Mouse (Mus musculus) CH12.LX (cell line): ENCODE data around the gene Ugt1a6b. TPM values are rescaled to one million over a fixed set of nuclear protein-coding genes. Genes with fewer than 3 reads are reported as not detected.

Experiments used
- DNase-seq: peaks from one replicate; pipeline ENCODE4 v3.0.0-alpha.2; 2013; ENCODE audit errors: extremely low read depth
- H3K27ac ChIP-seq: 2 replicates; pipeline ENCODE4 v1.5.1; 2012; ENCODE audit warnings: low read depth, mild to moderate bottlenecking, control low read depth, moderate library complexity; ENCODE audit not compliant: insufficient read depth
- H3K27me3 ChIP-seq: replicated peaks from 2 replicates; pipeline ENCODE3; 2012; ENCODE audit warnings: inconsistent platforms
- H3K36me3 ChIP-seq, 2 experiments: replicated peaks in 1 of 2; 2 replicates each; pipeline versions ENCODE3 to v1.6.1; 2012; ENCODE audit warnings: inconsistent platforms in 1 of 2, low read length in 1 of 2, mild to moderate bottlenecking in 1 of 2, mixed read lengths in 1 of 2, moderate library complexity in 1 of 2; ENCODE audit not compliant: control insufficient read depth in 1 of 2, insufficient read depth in 1 of 2
- H3K4me1 ChIP-seq, 2 experiments: 2 replicates each; pipeline ENCODE4 v1.6.1; 2012; ENCODE audit warnings: inconsistent platforms in 1 of 2, moderate library complexity in 1 of 2; ENCODE audit not compliant: insufficient read depth in 2 of 2, control insufficient read depth in 1 of 2
- H3K4me2 ChIP-seq: 2 replicates; pipeline ENCODE4 v1.6.1; 2012; ENCODE audit warnings: low read depth, mild to moderate bottlenecking, control low read depth; ENCODE audit not compliant: poor library complexity, insufficient read depth, severe bottlenecking
- H3K4me3 ChIP-seq, 3 experiments: fragments of 150-350 bp in 1 of 3; sonication (generic) in 1 of 3; replicated peaks in 1 of 3; 2 replicates each; pipeline versions ENCODE3 to v1.5.1; 2011 to 2012; ENCODE audit warnings: low read depth in 2 of 3, low read length in 2 of 3, mild to moderate bottlenecking in 2 of 3, moderate library complexity in 2 of 3, control low read depth in 1 of 3, improper control_type of control experiment in 1 of 3, inconsistent platforms in 1 of 3, mixed read lengths in 1 of 3; ENCODE audit not compliant: poor library complexity in 1 of 3
- H3K79me2 ChIP-seq: replicated peaks from 2 replicates; pipeline ENCODE4 v1.6.1; 2012; ENCODE audit warnings: mild to moderate bottlenecking, moderate library complexity; ENCODE audit not compliant: control insufficient read depth, poor library complexity, insufficient read depth, severe bottlenecking; ENCODE audit errors: extremely low read depth
- H3K9ac ChIP-seq: 2 replicates; pipeline ENCODE4 v1.6.1; 2012; ENCODE audit warnings: low read depth, mild to moderate bottlenecking, control low read depth, moderate library complexity; ENCODE audit not compliant: insufficient read depth
- H3K9me3 ChIP-seq: replicated peaks from 2 replicates; pipeline ENCODE3; 2012; ENCODE audit warnings: low read length, inconsistent platforms, mixed read lengths
- BHLHE40 ChIP-seq: IDR thresholded peaks from 2 replicates; pipeline ENCODE4 v1.6.1; 2011; ENCODE audit warnings: mild to moderate bottlenecking, low read depth, low read length, improper control_type of control experiment
- CHD2 ChIP-seq: IDR thresholded peaks from 2 replicates; pipeline ENCODE4 v1.6.1; 2011; ENCODE audit warnings: low read length, improper control_type of control experiment
- CTCF ChIP-seq, 2 experiments: IDR thresholded peaks in 1 of 2; conservative IDR thresholded peaks in 1 of 2; 2 replicates each; pipeline ENCODE4 v1.5.1; 2011 to 2012; ENCODE audit warnings: low read depth in 2 of 2, low read length in 2 of 2, improper control_type of control experiment in 1 of 2, inconsistent platforms in 1 of 2, mild to moderate bottlenecking in 1 of 2, moderate library complexity in 1 of 2
- E2F4 ChIP-seq: IDR thresholded peaks from 2 replicates; pipeline ENCODE4 v1.6.1; 2011; ENCODE audit warnings: low read depth, low read length, improper control_type of control experiment; ENCODE audit not compliant: insufficient replicate concordance
- EP300 ChIP-seq: IDR thresholded peaks from 2 replicates; pipeline ENCODE4 v1.6.1; 2011; ENCODE audit warnings: low read length, improper control_type of control experiment
- ETS1 ChIP-seq: conservative IDR thresholded peaks from 2 replicates; pipeline ENCODE4 v1.6.1; 2012; ENCODE audit warnings: low read depth, mild to moderate bottlenecking, inconsistent platforms, low read length, improper control_type of control experiment, moderate library complexity
- GABPA ChIP-seq: IDR thresholded peaks from 2 replicates; pipeline ENCODE4 v1.6.1; 2012; ENCODE audit warnings: low read depth, low read length, improper control_type of control experiment, inconsistent platforms; ENCODE audit not compliant: insufficient replicate concordance
- HCFC1 ChIP-seq: IDR thresholded peaks from 2 replicates; pipeline ENCODE4 v1.6.1; 2012; ENCODE audit warnings: low read depth, mild to moderate bottlenecking, inconsistent platforms, low read length, improper control_type of control experiment
- JUN ChIP-seq: IDR thresholded peaks from 2 replicates; pipeline ENCODE4 v1.6.1; 2011; ENCODE audit warnings: low read depth, mild to moderate bottlenecking, low read length, improper control_type of control experiment, moderate library complexity; ENCODE audit not compliant: insufficient read depth
- KAT2A ChIP-seq: IDR thresholded peaks from 2 replicates; pipeline ENCODE4 v1.6.1; 2012; ENCODE audit warnings: low read length, improper control_type of control experiment, inconsistent platforms; ENCODE audit not compliant: insufficient replicate concordance
- MAFK ChIP-seq: IDR thresholded peaks from 2 replicates; pipeline ENCODE4 v1.6.1; 2011; ENCODE audit warnings: low read length, improper control_type of control experiment; ENCODE audit not compliant: insufficient replicate concordance
- MAZ ChIP-seq: IDR thresholded peaks from 2 replicates; pipeline ENCODE4 v1.6.1; 2012; ENCODE audit warnings: low read depth, mild to moderate bottlenecking, inconsistent platforms, low read length, improper control_type of control experiment, moderate library complexity
- NELFE ChIP-seq: IDR thresholded peaks from 2 replicates; pipeline ENCODE4 v1.6.1; 2011; ENCODE audit warnings: low read depth, low read length, improper control_type of control experiment
- NRF1 ChIP-seq: IDR thresholded peaks from 2 replicates; pipeline ENCODE4 v1.6.1; 2014; ENCODE audit warnings: low read depth, mild to moderate bottlenecking, inconsistent platforms, low read length, improper control_type of control experiment, moderate library complexity
- PAX5 ChIP-seq: IDR thresholded peaks from 2 replicates; pipeline ENCODE4 v1.6.1; 2012; ENCODE audit warnings: low read length, inconsistent platforms, mixed read lengths
- POLR2A ChIP-seq: IDR thresholded peaks from 2 replicates; pipeline ENCODE4 v1.6.1; 2011; ENCODE audit warnings: low read depth, mild to moderate bottlenecking, improper control_type of control experiment, low read length
- POLR2AphosphoS2 ChIP-seq: IDR thresholded peaks from 2 replicates; pipeline ENCODE4 v1.6.1; 2011; ENCODE audit warnings: low read depth, low read length, improper control_type of control experiment
- RAD21 ChIP-seq: IDR thresholded peaks from 2 replicates; pipeline ENCODE4 v1.6.1; 2011; ENCODE audit warnings: low read depth, mild to moderate bottlenecking, low read length, improper control_type of control experiment, moderate library complexity
- RCOR1 ChIP-seq: conservative IDR thresholded peaks from 2 replicates; pipeline ENCODE4 v1.6.1; 2012; ENCODE audit warnings: low read depth, mild to moderate bottlenecking, inconsistent platforms, low read length, improper control_type of control experiment
- TCF12 ChIP-seq: IDR thresholded peaks from 2 replicates; pipeline ENCODE4 v1.6.1; 2014; ENCODE audit warnings: low read depth, mild to moderate bottlenecking, inconsistent platforms, low read length, improper control_type of control experiment
- USF1 ChIP-seq: IDR thresholded peaks from 2 replicates; pipeline ENCODE4 v1.6.1; 2014; ENCODE audit warnings: low read depth, mild to moderate bottlenecking, inconsistent platforms, low read length, improper control_type of control experiment
- USF2 ChIP-seq: conservative IDR thresholded peaks from 2 replicates; pipeline ENCODE4 v1.6.1; 2011; ENCODE audit warnings: low read depth, low read length, improper control_type of control experiment
- ZC3H11A ChIP-seq: IDR thresholded peaks from 2 replicates; pipeline ENCODE4 v1.6.1; 2012; ENCODE audit warnings: low read depth, mild to moderate bottlenecking, inconsistent platforms, low read length, improper control_type of control experiment
- ZKSCAN1 ChIP-seq: IDR thresholded peaks from 2 replicates; pipeline ENCODE4 v1.6.1; 2012; ENCODE audit warnings: low read depth, inconsistent platforms, low read length, improper control_type of control experiment, borderline replicate concordance
- dilution Hi-C: fragments of 300-500 bp; cut with MboI; formaldehyde crosslinking; loops from 2 replicates; pipeline ENCODE4 v1.14.3; 2020; ENCODE audit warnings: low sequenced_read_pairs; ENCODE audit not compliant: extremely low pct_unique_long_range_greater_than_20kb, extremely low pct_ligation_motif_present
- in situ Hi-C: fragments of 300-500 bp; cut with MboI; formaldehyde crosslinking; loops from 3 replicates; pipeline ENCODE4 v1.14.3; 2019; ENCODE audit warnings: low sequenced_read_pairs, low pct_ligation_motif_present, low pct_unique_long_range_greater_than_20kb, mixed read lengths
- polyA plus RNA-seq: library from polyadenylated mRNA; unstranded; fragments of >175 nt; gene quantifications from 2 replicates; pipeline ENCODE4 v1.2.1, GENCODE M21; 2012; ENCODE audit warnings: low read depth; ENCODE audit not compliant: insufficient read length
- total RNA-seq, 2 experiments: library from RNA; depleted of rRNA; stranded (reverse); fragments of 300-350 nt in 1 of 2; fragments of >200 nt in 1 of 2; gene quantifications; 2 replicates each; pipeline ENCODE4 v1.2.3; 2012 to 2014

Gene Ugt1a6b
- total and polyA plus RNA-seq, 3 experiments = 0.13 to 0.26 TPM; not detected in 1

DNA sequence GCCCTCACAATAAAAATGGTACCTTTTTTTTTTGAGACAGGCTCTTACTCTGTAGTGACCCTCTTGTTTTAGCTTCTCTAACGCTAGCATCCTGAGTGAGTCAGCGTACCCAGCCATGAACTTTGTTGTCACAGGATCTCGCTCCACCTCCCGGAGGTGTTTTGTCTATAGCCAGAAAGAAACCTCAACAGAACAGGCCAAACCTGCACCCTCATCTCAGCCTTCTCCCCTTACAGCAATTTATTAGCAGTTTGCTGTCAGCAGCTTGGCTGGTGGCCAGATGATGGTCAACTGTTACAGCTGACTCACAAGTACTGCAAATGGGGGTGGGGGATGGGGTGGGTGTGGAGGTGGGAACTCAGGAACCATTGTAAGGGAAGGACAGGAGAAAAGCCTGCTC, 159.2 kb downstream of the Ugt1a6b start:
- dilution Hi-C loops = no loop called here
- no peak overlapping the region for H3K27ac ChIP-seq

DNA sequence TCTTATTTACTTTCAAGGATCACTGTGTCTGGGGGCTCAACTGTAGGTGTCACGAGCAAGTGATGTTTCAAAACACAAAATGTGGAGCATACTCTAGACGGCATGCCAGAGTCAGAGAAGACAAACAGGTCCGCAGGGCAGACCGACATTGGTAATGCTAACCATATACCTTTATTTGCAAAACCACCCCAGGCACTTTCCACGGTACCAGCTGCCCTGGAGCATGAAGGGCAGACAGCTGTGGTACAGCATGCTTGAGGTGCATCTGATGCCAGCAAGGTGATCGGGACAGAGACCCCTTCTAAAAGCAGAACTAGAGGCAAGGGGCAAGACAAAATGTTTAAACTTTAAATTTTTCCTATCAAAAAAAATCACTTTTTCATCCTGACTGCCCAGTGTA, 159.9 kb downstream of the Ugt1a6b start:
- dilution Hi-C loops = no loop called here
- no peak for DNase-seq

More for the DNA sequence above, 159.2 kb downstream of the Ugt1a6b start:
- H3K9me3 ChIP-seq = peaks cover 20% of the 10 kb centered on the region
- H3K4me3 ChIP-seq = no peak overlapping the region
- no peak for DNase-seq
- no peaks in the 10 kb centered on the region for H3K27me3 ChIP-seq
- in situ Hi-C loops = no loop called here
- peaks cover 44 to 75% of the 10 kb centered on the region in 2 experiments for H3K36me3 ChIP-seq
- H3K9ac ChIP-seq = no peak overlapping the region
- no peak for TF ChIP-seq JUN
- 0 out of 2 replicates have a peak, but pooled peaks have one; percentile 20 for TF ChIP-seq CHD2
- TF ChIP-seq BHLHE40 = no peak
- no peak for TF ChIP-seq MAZ
- peak; percentile 17 for TF ChIP-seq POLR2A
- peak; percentile 73; the same call in 1 of the 2 replicates for TF ChIP-seq POLR2AphosphoS2
- no peak for TF ChIP-seq PAX5
- TF ChIP-seq E2F4 = no peak
- no peak for TF ChIP-seq NELFE
- TF ChIP-seq EP300 = no peak
- 0 out of 2 replicates have a peak, but pooled peaks have one; percentile 14 for TF ChIP-seq KAT2A
- TF ChIP-seq TCF12 = no peak
- no peak for TF ChIP-seq RAD21
- TF ChIP-seq MAFK = no peak
- TF ChIP-seq ZC3H11A = no peak
- no peak for TF ChIP-seq ZKSCAN1
- TF ChIP-seq GABPA = no peak
- TF ChIP-seq CTCF (conservative IDR thresholded peaks at IDR 0.05 in 1 of 2, IDR thresholded peaks at IDR 0.05 in 1 of 2; ENCODE audit: low read depth in 2 of 2, low read length in 2 of 2) = no peak
- TF ChIP-seq USF2 = no peak
- peaks cover 2 to 29% of the 10 kb centered on the region in 2 experiments; a peak in 3 of 4 replicates for H3K4me1 ChIP-seq
- H3K79me2 ChIP-seq = no peaks in the 10 kb centered on the region
- H3K4me2 ChIP-seq = no peak overlapping the region

More for the DNA sequence above, 159.9 kb downstream of the Ugt1a6b start:
- H3K27me3 ChIP-seq = no peaks in the 10 kb centered on the region
- H3K9me3 ChIP-seq = peaks cover 13% of the 10 kb centered on the region
- no peaks in the 10 kb centered on the region for H3K79me2 ChIP-seq
- H3K4me1 ChIP-seq = peaks cover 2 to 29% of the 10 kb centered on the region in 2 experiments; a peak in 3 of 4 replicates
- H3K4me3 ChIP-seq = no peak overlapping the region
- H3K36me3 ChIP-seq = peaks cover 51 to 82% of the 10 kb centered on the region in 2 experiments
- no peak overlapping the region for H3K9ac ChIP-seq
- TF ChIP-seq CHD2 = no peak; the same call in 1 of the 2 replicates
- TF ChIP-seq NRF1 = no peak
- TF ChIP-seq HCFC1 = no peak
- no peak for TF ChIP-seq USF2
- TF ChIP-seq ETS1 = no peak
- no peak for TF ChIP-seq BHLHE40
- no peak for TF ChIP-seq USF1
- no peak for TF ChIP-seq RCOR1
- TF ChIP-seq JUN = no peak
- H3K4me2 ChIP-seq = no peak overlapping the region
- in situ Hi-C loops = no loop called here
- no peak overlapping the region for H3K27ac ChIP-seq
